Mouse (Mus musculus) liver, adult 2 months (tissue): ENCODE measurements around the gene Veph1. TPM values are rescaled to one million over a fixed set of nuclear protein-coding genes. Genes with fewer than 3 reads are reported as not detected.
A peak's percentile ranks its signal among the peaks of the same experiment; 100 is the strongest.

Experiments used
- DNase-seq: peaks from one replicate; pipeline ENCODE4 v3.0.0-alpha.2; 2011; ENCODE audit warnings: low read depth, low spot score; ENCODE audit errors: extremely low read depth
- H3K27ac ChIP-seq: fragments of 200-500 bp; replicated peaks from 2 replicates; pipeline ENCODE4 v1.5.1; 2012; ENCODE audit warnings: low read depth, mild to moderate bottlenecking, control low read depth, inconsistent platforms, low read length; ENCODE audit not compliant: insufficient read depth
- H3K27me3 ChIP-seq: fragments of 200-500 bp; 2 replicates; pipeline ENCODE4 v1.6.1; 2012; ENCODE audit warnings: mild to moderate bottlenecking, moderate library complexity, low read length, inconsistent platforms; ENCODE audit not compliant: control insufficient read depth, insufficient read depth
- H3K36me3 ChIP-seq: fragments of 200-500 bp; 2 replicates; pipeline ENCODE4 v1.6.1; 2012; ENCODE audit warnings: low read length, inconsistent platforms; ENCODE audit not compliant: control insufficient read depth, insufficient read depth
- H3K4me1 ChIP-seq: fragments of 200-500 bp; 2 replicates; pipeline ENCODE4 v1.6.1; 2011; ENCODE audit warnings: low read length; ENCODE audit not compliant: control insufficient read depth, insufficient read depth
- H3K4me3 ChIP-seq: fragments of 200-500 bp; 2 replicates; pipeline ENCODE4 v1.5.1; 2011; ENCODE audit warnings: low read depth, mild to moderate bottlenecking, control low read depth, low read length, moderate library complexity; ENCODE audit not compliant: insufficient read depth
- H3K79me2 ChIP-seq: fragments of 200-500 bp; 2 replicates; pipeline ENCODE4 v1.6.1; 2012; ENCODE audit warnings: inconsistent platforms, mild to moderate bottlenecking, low read length, moderate library complexity; ENCODE audit not compliant: control insufficient read depth, insufficient read depth
- H3K9ac ChIP-seq: fragments of 200-500 bp; 2 replicates; pipeline ENCODE4 v1.6.1; 2012; ENCODE audit warnings: low read depth, mild to moderate bottlenecking, control low read depth, inconsistent platforms, low read length
- CTCF ChIP-seq: fragments of 200-500 bp; IDR thresholded peaks from 2 replicates; pipeline ENCODE4 v1.5.1; 2011; ENCODE audit warnings: low read depth, low read length, control low read depth
- POLR2A ChIP-seq: fragments of 200-500 bp; IDR thresholded peaks from 2 replicates; pipeline ENCODE4 v1.6.1; 2011; ENCODE audit warnings: low read length, control low read depth; ENCODE audit not compliant: insufficient read depth; ENCODE audit errors: extremely low read depth
- WGBS: fragments of 180-500 bp; shearing (Covaris S2); methylation state at CpG from one replicate; pipeline ENCODE4 v1.1.7; 2018; 5-methylcytosine and 5-hydroxymethylcytosine counted together
- polyA plus RNA-seq: library from polyadenylated mRNA; depleted of rRNA; stranded (reverse); fragments of >200 nt; gene quantifications from 2 replicates; pipeline ENCODE4 v1.2.3, GENCODE M21; 2012; rRNA removed
- total RNA-seq: library from RNA; depleted of rRNA; stranded (reverse); fragments of >200 nt; gene quantifications from 2 replicates; pipeline ENCODE4 v1.2.3, GENCODE M21; 2014; rRNA removed

Gene Veph1
- total and polyA plus RNA-seq, 2 experiments = 0.10 to 0.28 TPM

DNA sequence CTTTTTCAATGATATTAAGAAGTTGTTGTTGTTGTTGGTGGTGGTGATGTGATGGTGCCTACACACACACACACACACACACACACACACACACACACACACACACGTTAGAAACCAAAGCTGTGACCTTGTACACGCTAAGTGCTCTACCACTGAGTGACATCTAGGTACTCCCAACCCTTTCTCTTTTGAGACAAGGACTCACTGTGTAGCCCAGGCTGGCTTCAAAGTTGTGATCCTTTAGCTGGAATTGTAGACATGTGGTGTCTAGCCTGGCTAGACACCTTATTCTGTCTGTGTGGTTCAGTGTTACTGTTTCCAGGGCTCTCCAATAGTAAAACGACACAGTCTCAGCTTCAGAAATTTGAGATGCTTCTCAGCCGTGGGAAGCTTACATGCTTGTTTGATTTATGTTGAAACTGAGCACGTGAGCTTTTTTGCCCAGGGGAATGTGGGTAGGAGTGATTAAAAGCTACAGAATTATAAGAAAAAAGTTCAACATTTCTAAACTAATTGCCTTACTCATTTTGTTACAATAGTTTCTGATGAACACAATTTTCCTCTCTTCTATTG, 272.3 kb downstream of the Veph1 start:
- Histone ChIP-seq H3K4me3 (no peak overlapping the region), H3K79me2 (no peaks in the 10 kb centered on the region), H3K9ac (no peak overlapping the region), H3K36me3 (no peaks in the 10 kb centered on the region), H3K27ac (no peak overlapping the region), H3K27me3 (no peaks in the 10 kb centered on the region), H3K4me1 (no peaks in the 10 kb centered on the region)
- WGBS = 74% methylated on average over 5 of the region's 5 CpGs
- TF ChIP-seq POLR2A (no peak), CTCF (no peak)
- no peak for DNase-seq

GRCm38 (mm10) chr3:66019171-66019570, 277.5 kb downstream of the Veph1 start:
- Histone ChIP-seq H3K27ac (no peak overlapping the region), H3K9ac (no peak overlapping the region), H3K79me2 (no peaks in the 10 kb centered on the region), H3K27me3 (no peaks in the 10 kb centered on the region), H3K36me3 (no peaks in the 10 kb centered on the region), H3K4me1 (no peaks in the 10 kb centered on the region), H3K4me3 (no peak overlapping the region)
- DNase-seq = no peak
- no peak for TF ChIP-seq POLR2A
- WGBS = 96% methylated on average over 5 of the region's 5 CpGs

- no peak overlapping the region for H3K27ac ChIP-seq
- no peaks in the 10 kb centered on the region for H3K27me3 ChIP-seq
- peak; percentile 87 for DNase-seq
- H3K4me1 ChIP-seq = peaks cover 2% of the 10 kb centered on the region; the same call in 1 of the 2 replicates
- no peaks in the 10 kb centered on the region for H3K79me2 ChIP-seq
- 18% methylated on average over 3 of the region's 3 CpGs for WGBS
- TF ChIP-seq CTCF (no peak), POLR2A (no peak)
- no peaks in the 10 kb centered on the region for H3K36me3 ChIP-seq
- H3K4me3 ChIP-seq = no peak overlapping the region
- no peak overlapping the region for H3K9ac ChIP-seq
Measured at GRCm38 (mm10) chr3:66007632-66008401, 288.8 kb downstream of the Veph1 start.

GRCm38 (mm10) chr3:66004989-66005388, 291.6 kb downstream of the Veph1 start:
- Histone ChIP-seq H3K27me3 (no peaks in the 10 kb centered on the region), H3K27ac (no peak overlapping the region), H3K79me2 (no peaks in the 10 kb centered on the region), H3K9ac (no peak overlapping the region), H3K4me3 (no peak overlapping the region), H3K4me1 (peaks cover 2% of the 10 kb centered on the region; the same call in 1 of the 2 replicates), H3K36me3 (no peaks in the 10 kb centered on the region)
- 67% methylated on average over 4 of the region's 4 CpGs for WGBS
- TF ChIP-seq POLR2A (no peak), CTCF (no peak)
- no peak for DNase-seq

GRCm38 (mm10) chr3:66004220-66004951, 292.3 kb downstream of the Veph1 start:
- H3K27ac ChIP-seq = no peak overlapping the region
- TF ChIP-seq CTCF (0 out of 2 replicates have a peak, but pooled peaks have one; percentile 12), POLR2A (no peak)
- no peak overlapping the region for H3K4me3 ChIP-seq
- peak; percentile 26 for DNase-seq
- no peaks in the 10 kb centered on the region for H3K36me3 ChIP-seq
- H3K79me2 ChIP-seq = no peaks in the 10 kb centered on the region
- H3K4me1 ChIP-seq = peaks cover 2% of the 10 kb centered on the region; the same call in 1 of the 2 replicates
- H3K27me3 ChIP-seq = no peaks in the 10 kb centered on the region
- 65% methylated on average over 7 of the region's 7 CpGs for WGBS
- no peak overlapping the region for H3K9ac ChIP-seq

Other genes with a start within 250 kb of the Veph1 start
- not detected in 2 replicates for gene Ptx3, start 76.9 kb downstream of the Veph1 start, total RNA-seq
- not detected in 2 replicates for gene Ptx3, start 76.9 kb downstream of the Veph1 start, polyA plus RNA-seq